Mouse (Mus musculus) MEL-GATA-1-ER (cell line): ENCODE data around the gene Cfap206.

Experiments
- DNase-seq: peaks from one replicate; pipeline ENCODE4 v3.0.0-alpha.2; 2012; ENCODE audit warnings: low read depth; ENCODE audit errors: extremely low read depth

The Cfap206 gene

DNA sequence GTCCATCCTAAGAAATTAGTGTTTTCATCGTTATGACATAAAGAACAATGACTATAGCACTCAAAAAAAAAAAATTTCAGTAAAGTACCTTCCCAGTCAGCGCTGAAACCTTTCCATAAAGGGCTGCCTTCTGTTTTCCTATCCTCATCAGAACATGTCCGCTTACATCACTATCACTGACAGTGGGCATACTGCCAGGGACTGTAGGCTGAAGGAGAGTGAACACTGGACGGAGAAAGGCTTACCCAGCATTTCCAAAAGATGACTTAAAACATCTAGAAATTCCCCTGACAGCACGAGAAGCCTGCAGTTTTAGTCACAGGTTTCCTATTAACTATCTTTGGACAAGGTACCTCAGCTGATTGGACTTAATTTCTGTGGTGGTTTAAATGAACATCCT is 56.3 kb downstream of the Cfap206 start:
- no peak for DNase-seq

DNA sequence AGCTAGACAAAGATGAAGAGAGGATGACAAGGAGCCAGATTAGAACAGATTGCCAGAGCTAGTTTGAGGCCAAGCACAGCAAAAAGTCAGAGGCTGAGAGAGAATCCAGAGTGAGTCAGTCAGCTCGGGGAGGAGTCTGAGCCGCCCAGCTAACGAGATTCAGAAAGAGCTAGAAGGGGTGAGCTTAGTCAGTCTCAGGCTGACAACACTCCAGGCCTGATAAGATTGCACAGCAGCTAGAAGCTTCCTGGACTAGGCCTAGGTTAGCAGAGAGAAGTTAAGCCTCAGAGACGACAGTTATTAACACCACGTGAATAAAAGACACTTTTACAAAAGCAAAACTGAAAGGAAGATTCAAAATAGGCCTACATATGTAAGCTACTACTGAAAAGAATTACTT is 62.1 kb downstream of the Cfap206 start:
- no peak for DNase-seq

DNA sequence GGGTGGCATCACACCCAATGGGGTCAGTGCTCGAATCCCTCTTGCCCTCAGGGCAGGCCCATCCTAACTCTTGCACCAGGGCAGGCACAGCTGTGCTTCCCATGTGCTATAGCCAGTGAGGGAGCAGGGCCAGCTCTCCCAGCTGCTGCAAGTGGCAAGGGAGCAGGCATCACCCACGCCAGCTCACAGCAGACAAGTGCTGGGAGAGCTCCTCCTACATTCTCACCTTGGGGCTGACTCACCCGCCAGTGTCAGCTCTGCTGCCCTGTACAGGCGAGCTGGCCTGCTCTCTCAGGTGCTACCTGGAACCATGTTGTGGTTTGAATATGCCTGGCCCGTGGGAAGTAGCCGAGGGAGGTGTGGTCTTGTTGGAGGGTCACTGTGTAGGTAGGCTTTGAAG is 68.1 kb downstream of the Cfap206 start:
- DNase-seq, result no peak

DNA sequence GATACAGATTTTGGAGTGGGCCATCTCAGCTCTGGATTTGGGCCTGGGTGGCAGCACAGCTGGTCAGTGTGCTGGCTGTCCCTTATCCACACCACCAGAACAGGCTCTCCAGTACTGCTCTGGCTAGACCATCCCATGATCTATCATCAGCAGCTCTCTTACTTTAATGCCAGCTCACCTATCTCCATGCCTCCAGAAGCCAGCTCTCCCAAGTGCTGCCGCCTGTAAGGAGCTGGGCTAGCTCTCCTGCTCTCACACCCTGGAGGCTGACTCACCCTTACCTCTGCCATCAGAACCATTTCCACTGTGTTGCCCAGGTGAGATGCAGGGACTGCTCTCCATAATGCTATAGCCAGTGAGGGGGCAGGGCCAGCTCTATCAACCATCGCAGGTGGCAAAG is 68.5 kb downstream of the Cfap206 start:
- no peak for DNase-seq

DNA sequence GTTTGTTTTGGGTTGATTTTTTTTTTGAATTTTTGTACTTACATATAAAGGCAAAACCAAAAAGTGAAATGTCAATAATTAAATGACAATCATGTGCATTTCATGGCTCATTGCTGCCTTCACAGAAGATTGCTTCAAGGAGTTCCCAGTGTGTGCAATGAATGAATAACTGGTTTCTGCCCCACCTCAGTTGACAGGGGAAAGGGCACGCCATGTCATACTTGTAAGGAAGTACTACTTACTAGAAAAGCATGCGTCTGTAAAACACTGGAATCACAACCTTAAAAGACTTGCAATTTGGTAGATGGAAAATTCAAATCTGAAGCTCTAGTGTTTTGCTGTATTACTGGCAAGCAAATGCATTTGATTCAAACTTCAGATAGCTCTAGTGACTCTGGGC is 71.0 kb downstream of the Cfap206 start:
- DNase-seq, result no peak

DNA sequence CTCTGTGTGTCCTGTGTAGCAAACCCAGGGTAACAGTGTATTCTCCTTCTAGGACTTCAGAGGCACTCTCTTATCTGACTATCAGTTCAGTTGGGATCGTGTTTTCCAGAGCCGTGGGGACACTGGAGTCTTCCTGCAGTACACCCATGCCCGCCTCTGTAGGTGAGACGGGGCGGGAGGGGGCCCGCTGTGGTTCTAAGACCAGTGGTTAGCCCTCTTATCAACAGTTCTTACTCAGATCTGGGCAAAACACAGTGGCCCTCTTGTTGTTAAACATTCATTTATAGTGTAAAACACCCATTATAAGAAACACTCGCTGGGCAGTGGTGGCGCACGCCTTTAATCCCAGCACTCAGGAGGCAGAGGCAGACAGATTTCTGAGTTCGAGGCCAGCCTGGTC is 73.9 kb downstream of the Cfap206 start:
- no peak for DNase-seq

DNA sequence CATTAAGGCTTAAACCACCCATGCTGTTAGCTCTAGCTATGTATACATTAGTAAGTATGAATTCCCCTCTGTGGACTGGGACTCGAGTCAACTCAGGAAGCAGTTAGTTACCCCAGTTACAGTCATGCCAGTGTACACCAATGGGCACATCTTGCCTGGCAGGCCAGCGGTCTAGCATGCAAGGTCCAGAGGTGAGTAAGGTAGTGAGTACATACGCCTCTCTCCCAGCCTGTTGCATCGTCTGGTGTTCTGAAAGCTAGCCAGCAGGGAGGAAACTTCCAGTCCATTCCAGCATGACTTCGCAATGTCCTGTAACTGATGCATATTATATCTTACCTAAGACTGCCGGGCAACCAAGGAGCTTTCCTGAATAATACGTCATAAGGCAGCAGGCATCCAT is 76.8 kb downstream of the Cfap206 start:
- DNase-seq, result no peak

DNA sequence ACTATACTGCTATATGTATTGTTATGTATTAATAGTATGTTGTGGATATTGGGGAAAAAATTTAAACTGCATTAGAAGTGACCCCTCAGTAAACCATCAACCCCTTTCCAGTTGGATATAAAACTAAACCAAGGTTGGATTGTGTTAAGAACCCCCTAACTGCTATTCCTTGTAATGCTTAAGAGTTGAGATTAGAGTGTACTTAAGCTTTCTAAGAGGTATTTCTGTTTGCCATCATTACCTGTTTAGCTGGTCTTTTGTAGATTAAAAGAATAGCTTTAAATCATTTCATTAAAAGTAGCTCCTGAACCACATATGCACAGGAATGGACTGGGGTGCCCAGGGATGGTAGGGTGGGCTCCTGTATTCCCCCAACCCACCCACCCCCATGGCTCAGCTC is 85.2 kb downstream of the Cfap206 start:
- DNase-seq, result no peak

DNA sequence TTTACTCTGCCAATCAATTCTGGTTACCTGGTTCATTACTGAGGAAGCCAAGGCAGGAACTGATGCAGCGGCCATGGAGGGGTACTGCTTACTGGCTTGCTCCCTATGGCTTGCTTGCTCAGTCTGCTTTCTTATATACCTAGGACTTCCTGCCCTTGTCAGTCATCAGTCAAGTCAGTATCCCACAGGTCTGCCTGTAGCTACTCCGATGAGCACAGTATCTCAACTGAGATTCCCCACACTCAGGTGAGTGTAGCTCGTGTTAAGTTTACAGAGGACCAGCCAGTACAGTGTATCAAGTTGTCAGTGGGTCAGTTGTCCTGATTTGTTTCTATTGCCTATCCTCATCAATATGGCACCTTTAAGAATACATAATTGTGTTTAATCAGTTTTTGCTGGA is 89.3 kb downstream of the Cfap206 start:
- DNase-seq, result no peak

DNA sequence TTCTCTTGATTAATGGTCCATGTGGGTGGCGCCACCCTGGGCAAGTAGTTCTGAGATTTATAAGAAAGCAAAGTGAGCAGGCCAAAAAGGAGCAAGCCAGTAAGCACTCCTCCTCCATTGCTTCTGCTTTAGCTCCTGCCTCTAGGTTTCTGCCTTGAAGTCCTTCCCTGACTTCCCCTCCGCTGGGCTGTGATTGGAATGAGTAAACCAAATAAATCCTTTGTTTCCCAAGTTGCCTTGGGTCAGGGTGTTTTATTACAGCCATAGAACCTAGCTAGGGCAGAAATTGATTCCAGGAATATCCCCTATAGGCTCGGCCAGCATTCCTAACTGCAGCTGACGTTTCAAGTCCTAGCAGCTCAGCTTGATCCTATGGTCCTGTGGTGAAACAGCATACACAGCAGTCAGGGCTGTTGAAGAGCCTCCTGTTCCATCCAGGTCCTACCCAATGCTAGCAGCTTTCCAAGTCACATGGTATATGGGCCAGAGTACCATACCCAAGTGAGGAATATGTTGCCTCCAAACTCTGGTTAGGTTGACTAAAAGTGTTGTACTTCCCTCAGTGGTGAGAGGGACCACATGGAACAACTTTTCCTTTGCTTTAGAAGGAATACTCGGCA is 90.2 kb downstream of the Cfap206 start:
- DNase-seq, result no peak
